Mouse (Mus musculus): ENCODE data around the gene Fbxo42. TPM values are rescaled to one million over a fixed set of nuclear protein-coding genes. Genes with fewer than 3 reads are reported as not detected.

Gene Fbxo42
- polyA plus RNA-seq, 2 experiments, result 23.1 to 29.7 TPM

GRCm38 (mm10) chr4:141149116-141149515, 1.4 kb downstream of the Fbxo42 start:
- Histone ChIP-seq H3K27me3 (ENCODE audit: control insufficient read depth, insufficient read depth, low read length) (no peaks in the 10 kb centered on the region), H3K4me1 (ENCODE audit: control insufficient read depth, insufficient read depth, low read length) (peaks cover 19% of the 10 kb centered on the region), H3K4me3 (replicated peaks; ENCODE audit: low read length) (peak overlapping the region; percentile 99), H3K36me3 (ENCODE audit: control insufficient read depth, insufficient read depth, low read length) (0 out of 2 replicates have a peak, but pooled peaks cover 4% of the 10 kb centered on the region), H3K9ac (ENCODE audit: low read depth, low read length, severe bottlenecking) (peak overlapping the region; percentile 88), H3K9me3 (ENCODE audit: control insufficient read depth, low read length) (no peaks in the 10 kb centered on the region), H3K27ac (replicated peaks; ENCODE audit: low read depth, low read length) (peak overlapping the region; percentile 82; the same call in 1 of the 2 replicates), H3K4me2 (replicated peaks; ENCODE audit: low read depth, low read length, severe bottlenecking) (peak overlapping the region; percentile 80)
- ATAC-seq (ENCODE audit: low FRiP score, low read depth), result no peak
- DNase-seq (ENCODE audit: low spot score), result no peak
- TF ChIP-seq POLR2A (IDR thresholded peaks at IDR 0.05; ENCODE audit: borderline replicate concordance, extremely low read depth, insufficient read depth, insufficient read length), result no peak
- WGBS, result 41% methylated on average over 7 of the region's 7 CpGs

GRCm38 (mm10) chr4:141157485-141157884, 9.8 kb downstream of the Fbxo42 start:
- peaks cover 11% of the 10 kb centered on the region for H3K4me1 ChIP-seq (ENCODE audit: control insufficient read depth, insufficient read depth, low read length)
- H3K27ac ChIP-seq (replicated peaks; ENCODE audit: low read depth, low read length), result no peak overlapping the region
- DNase-seq (ENCODE audit: low spot score), result no peak
- no peaks in the 10 kb centered on the region for H3K9me3 ChIP-seq (ENCODE audit: control insufficient read depth, low read length)
- ATAC-seq (ENCODE audit: low FRiP score, low read depth), result no peak
- no peak for TF ChIP-seq POLR2A (IDR thresholded peaks at IDR 0.05; ENCODE audit: borderline replicate concordance, extremely low read depth, insufficient read depth, insufficient read length)
- H3K36me3 ChIP-seq (ENCODE audit: control insufficient read depth, insufficient read depth, low read length), result 0 out of 2 replicates have a peak, but pooled peaks cover 4% of the 10 kb centered on the region
- no peaks in the 10 kb centered on the region for H3K27me3 ChIP-seq (ENCODE audit: control insufficient read depth, insufficient read depth, low read length)
- 71% methylated on average over 4 of the region's 4 CpGs for WGBS
- no peak overlapping the region for H3K4me3 ChIP-seq (replicated peaks; ENCODE audit: low read length)
- H3K9ac ChIP-seq (ENCODE audit: low read depth, low read length, severe bottlenecking), result no peak overlapping the region
- no peak overlapping the region for H3K4me2 ChIP-seq (replicated peaks; ENCODE audit: low read depth, low read length, severe bottlenecking)

GRCm38 (mm10) chr4:141158609-141159008, 10.9 kb downstream of the Fbxo42 start:
- DNase-seq (ENCODE audit: low spot score), result no peak
- Histone ChIP-seq H3K36me3 (ENCODE audit: control insufficient read depth, insufficient read depth, low read length) (no peaks in the 10 kb centered on the region), H3K27ac (replicated peaks; ENCODE audit: low read depth, low read length) (no peak overlapping the region), H3K27me3 (ENCODE audit: control insufficient read depth, insufficient read depth, low read length) (no peaks in the 10 kb centered on the region), H3K9me3 (ENCODE audit: control insufficient read depth, low read length) (no peaks in the 10 kb centered on the region), H3K4me1 (ENCODE audit: control insufficient read depth, insufficient read depth, low read length) (peaks cover 11% of the 10 kb centered on the region), H3K9ac (ENCODE audit: low read depth, low read length, severe bottlenecking) (no peak overlapping the region), H3K4me3 (replicated peaks; ENCODE audit: low read length) (no peak overlapping the region), H3K4me2 (replicated peaks; ENCODE audit: low read depth, low read length, severe bottlenecking) (no peak overlapping the region)
- TF ChIP-seq POLR2A (IDR thresholded peaks at IDR 0.05; ENCODE audit: borderline replicate concordance, extremely low read depth, insufficient read depth, insufficient read length), result no peak
- WGBS, result 79% methylated on average over 2 of the region's 2 CpGs
- ATAC-seq (ENCODE audit: low FRiP score, low read depth), result no peak

GRCm38 (mm10) chr4:141159093-141159492, 11.4 kb downstream of the Fbxo42 start:
- H3K4me1 ChIP-seq (ENCODE audit: control insufficient read depth, insufficient read depth, low read length), result peaks cover 11% of the 10 kb centered on the region
- no peak overlapping the region for H3K9ac ChIP-seq (ENCODE audit: low read depth, low read length, severe bottlenecking)
- DNase-seq (ENCODE audit: low spot score), result no peak
- no peak overlapping the region for H3K4me3 ChIP-seq (replicated peaks; ENCODE audit: low read length)
- H3K9me3 ChIP-seq (ENCODE audit: control insufficient read depth, low read length), result no peaks in the 10 kb centered on the region
- H3K4me2 ChIP-seq (replicated peaks; ENCODE audit: low read depth, low read length, severe bottlenecking), result no peak overlapping the region
- no peak for ATAC-seq (ENCODE audit: low FRiP score, low read depth)
- 41% methylated on average over 11 of the region's 11 CpGs for WGBS
- no peaks in the 10 kb centered on the region for H3K36me3 ChIP-seq (ENCODE audit: control insufficient read depth, insufficient read depth, low read length)
- no peak for TF ChIP-seq POLR2A (IDR thresholded peaks at IDR 0.05; ENCODE audit: borderline replicate concordance, extremely low read depth, insufficient read depth, insufficient read length)
- no peaks in the 10 kb centered on the region for H3K27me3 ChIP-seq (ENCODE audit: control insufficient read depth, insufficient read depth, low read length)
- H3K27ac ChIP-seq (replicated peaks; ENCODE audit: low read depth, low read length), result no peak overlapping the region

GRCm38 (mm10) chr4:141159666-141160065, 12.0 kb downstream of the Fbxo42 start:
- no peak overlapping the region for H3K4me3 ChIP-seq (replicated peaks; ENCODE audit: low read length)
- no peaks in the 10 kb centered on the region for H3K27me3 ChIP-seq (ENCODE audit: control insufficient read depth, insufficient read depth, low read length)
- ATAC-seq (ENCODE audit: low FRiP score, low read depth), result no peak
- H3K4me1 ChIP-seq (ENCODE audit: control insufficient read depth, insufficient read depth, low read length), result peaks cover 11% of the 10 kb centered on the region
- 38% methylated on average over 5 of the region's 5 CpGs for WGBS
- H3K36me3 ChIP-seq (ENCODE audit: control insufficient read depth, insufficient read depth, low read length), result no peaks in the 10 kb centered on the region
- no peaks in the 10 kb centered on the region for H3K9me3 ChIP-seq (ENCODE audit: control insufficient read depth, low read length)
- no peak for DNase-seq (ENCODE audit: low spot score)
- no peak overlapping the region for H3K4me2 ChIP-seq (replicated peaks; ENCODE audit: low read depth, low read length, severe bottlenecking)
- H3K27ac ChIP-seq (replicated peaks; ENCODE audit: low read depth, low read length), result 0 out of 2 replicates have a peak overlapping the region, but pooled peaks have one; percentile 48
- 0 out of 2 replicates have a peak overlapping the region, but pooled peaks have one; percentile 12 for H3K9ac ChIP-seq (ENCODE audit: low read depth, low read length, severe bottlenecking)
- no peak for TF ChIP-seq POLR2A (IDR thresholded peaks at IDR 0.05; ENCODE audit: borderline replicate concordance, extremely low read depth, insufficient read depth, insufficient read length)

GRCm38 (mm10) chr4:141160193-141160592, 12.5 kb downstream of the Fbxo42 start:
- 85% methylated on average over 4 of the region's 4 CpGs for WGBS

More at GRCm38 (mm10) chr4:141160193-141160592, 12.5 kb downstream of the Fbxo42 start:
- ATAC-seq (ENCODE audit: low FRiP score, low read depth) (no peak), DNase-seq (ENCODE audit: low spot score) (no peak)
- H3K36me3 ChIP-seq (ENCODE audit: control insufficient read depth, insufficient read depth, low read length), result no peaks in the 10 kb centered on the region
- no peaks in the 10 kb centered on the region for H3K9me3 ChIP-seq (ENCODE audit: control insufficient read depth, low read length)
- H3K27me3 ChIP-seq (ENCODE audit: control insufficient read depth, insufficient read depth, low read length), result no peaks in the 10 kb centered on the region
- no peak overlapping the region for H3K4me2 ChIP-seq (replicated peaks; ENCODE audit: low read depth, low read length, severe bottlenecking)
- no peak overlapping the region for H3K4me3 ChIP-seq (replicated peaks; ENCODE audit: low read length)
- no peak overlapping the region for H3K27ac ChIP-seq (replicated peaks; ENCODE audit: low read depth, low read length)
- no peak for TF ChIP-seq POLR2A (IDR thresholded peaks at IDR 0.05; ENCODE audit: borderline replicate concordance, extremely low read depth, insufficient read depth, insufficient read length)
- H3K4me1 ChIP-seq (ENCODE audit: control insufficient read depth, insufficient read depth, low read length), result peaks cover 11% of the 10 kb centered on the region
- H3K9ac ChIP-seq (ENCODE audit: low read depth, low read length, severe bottlenecking), result no peak overlapping the region
